Mouse (Mus musculus): ENCODE measurements around the gene Polr2f.

DNA sequence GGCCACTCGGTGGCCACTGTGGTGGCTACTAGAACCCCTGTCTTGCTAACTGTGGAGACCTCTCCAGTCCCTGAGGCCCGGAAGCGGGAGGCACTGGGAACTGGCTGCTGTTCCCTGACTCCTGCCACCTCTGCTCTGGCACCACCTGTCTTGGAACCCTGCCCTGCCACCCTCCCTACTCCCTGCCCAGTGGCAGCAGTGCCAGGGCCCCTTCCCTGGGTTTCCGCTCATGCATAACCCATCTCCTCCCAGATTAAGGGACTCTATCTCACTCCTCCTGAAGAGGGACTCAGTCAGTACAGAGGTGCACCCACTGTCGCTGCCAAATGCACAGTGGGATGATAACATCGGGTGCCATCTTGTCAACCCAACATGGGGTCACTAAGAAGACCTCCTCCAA, 51.6 kb downstream of the Polr2f start:
- no peak for TF ChIP-seq EP300 (IDR thresholded peaks at IDR 0.05)
- no peak for TF ChIP-seq CTCF (IDR thresholded peaks at IDR 0.05)

Measured in lung, postnatal 0 days (tissue).